Mouse (Mus musculus): Measurements from ENCODE around the gene Zmym3. TPM values are rescaled to one million over a fixed set of nuclear protein-coding genes. Genes with fewer than 3 reads are reported as not detected.

Gene Zmym3
- total RNA-seq, 2 experiments from 2014 or later = 142 to 174 TPM

GRCm38 (mm10) chrX:101418946-101419724 is 1.5 kb downstream of the Zmym3 start:
- peak; percentile 43 for TF ChIP-seq CTCF (IDR thresholded peaks at IDR 0.05)
- Histone ChIP-seq H3K27ac (peak overlapping the region; percentile 91), H3K4me3 (peak overlapping the region; percentile 59)
- intact Hi-C loops (cut with DNase I) = loop anchor here (1.0 to 5.0 kb wide), 4 partner anchors 10 to 287 kb away; partner anchors contain the start of genes Nono and Taf1
- DNase-seq (ENCODE audit: extremely low spot score in 1 of 2, low spot score in 2 of 2) = peak; percentile 31 to 46

DNA sequence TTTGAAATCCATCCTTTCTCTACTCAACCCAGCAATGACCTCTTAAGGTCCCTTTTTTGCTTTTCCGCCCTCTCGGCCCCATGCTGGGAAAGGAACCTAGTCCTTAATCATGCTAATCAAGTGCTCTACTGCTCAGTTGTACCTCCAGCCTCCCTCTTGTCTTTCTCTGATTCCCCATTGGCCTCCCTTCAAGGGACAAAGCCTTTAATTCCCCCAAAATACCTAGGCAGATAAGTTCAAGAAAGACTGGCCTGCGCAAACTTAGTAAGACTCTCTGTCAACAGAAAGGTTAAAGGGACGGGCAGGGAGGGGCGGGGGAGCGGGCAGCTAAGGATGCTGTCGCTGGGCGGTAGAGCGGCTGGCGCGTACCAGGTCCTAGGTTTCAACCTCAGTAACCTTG is 24.2 kb downstream of the Zmym3 start:
- DNase-seq (ENCODE audit: extremely low spot score in 1 of 2, low spot score in 2 of 2) = no peak
- no peak for TF ChIP-seq CTCF (IDR thresholded peaks at IDR 0.05)
- Histone ChIP-seq H3K4me3 (no peak overlapping the region), H3K27ac (no peak overlapping the region)
- intact Hi-C loops (cut with DNase I) = no loop called here

- H3K4me3 ChIP-seq = no peak overlapping the region
- no peak for DNase-seq (ENCODE audit: extremely low spot score in 1 of 2, low spot score in 2 of 2)
- no peak for TF ChIP-seq CTCF (IDR thresholded peaks at IDR 0.05)
- intact Hi-C loops (cut with DNase I) = no loop called here
- no peak overlapping the region for H3K27ac ChIP-seq
These were observed 26.3 kb downstream of the Zmym3 start for GRCm38 (mm10) chrX:101394341-101394740.

- Histone ChIP-seq H3K27ac (no peak overlapping the region), H3K4me3 (no peak overlapping the region)
- intact Hi-C loops (cut with DNase I) = no loop called here
- no peak for DNase-seq (ENCODE audit: extremely low spot score in 1 of 2, low spot score in 2 of 2)
- TF ChIP-seq CTCF (IDR thresholded peaks at IDR 0.05) = no peak
These were observed 31.6 kb downstream of the Zmym3 start for GRCm38 (mm10) chrX:101388866-101389537.

DNA sequence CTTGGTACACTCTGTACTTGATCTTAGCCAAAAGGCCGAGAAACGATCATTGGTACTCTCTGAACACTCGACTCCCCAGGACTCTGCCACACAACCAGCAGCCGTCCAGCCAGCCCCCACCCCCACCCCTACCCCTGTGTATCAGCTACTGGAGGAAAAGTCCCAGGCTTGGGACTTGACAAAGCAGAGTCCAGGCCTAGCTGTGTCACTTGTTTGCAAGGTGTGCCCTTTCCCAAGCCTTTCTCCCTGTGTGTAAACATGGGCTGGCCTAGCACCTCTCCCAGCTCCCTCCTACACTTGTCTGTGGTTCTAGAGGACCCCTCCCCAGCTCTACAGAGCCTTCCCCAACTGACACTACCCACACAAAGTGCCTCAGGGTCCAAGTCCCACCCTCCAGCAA is 34.4 kb downstream of the Zmym3 start:
- no peak for DNase-seq (ENCODE audit: extremely low spot score in 1 of 2, low spot score in 2 of 2)
- H3K27ac ChIP-seq = no peak overlapping the region
- no peak overlapping the region for H3K4me3 ChIP-seq
- intact Hi-C loops (cut with DNase I) = no loop called here
- TF ChIP-seq CTCF (IDR thresholded peaks at IDR 0.05) = no peak

DNA sequence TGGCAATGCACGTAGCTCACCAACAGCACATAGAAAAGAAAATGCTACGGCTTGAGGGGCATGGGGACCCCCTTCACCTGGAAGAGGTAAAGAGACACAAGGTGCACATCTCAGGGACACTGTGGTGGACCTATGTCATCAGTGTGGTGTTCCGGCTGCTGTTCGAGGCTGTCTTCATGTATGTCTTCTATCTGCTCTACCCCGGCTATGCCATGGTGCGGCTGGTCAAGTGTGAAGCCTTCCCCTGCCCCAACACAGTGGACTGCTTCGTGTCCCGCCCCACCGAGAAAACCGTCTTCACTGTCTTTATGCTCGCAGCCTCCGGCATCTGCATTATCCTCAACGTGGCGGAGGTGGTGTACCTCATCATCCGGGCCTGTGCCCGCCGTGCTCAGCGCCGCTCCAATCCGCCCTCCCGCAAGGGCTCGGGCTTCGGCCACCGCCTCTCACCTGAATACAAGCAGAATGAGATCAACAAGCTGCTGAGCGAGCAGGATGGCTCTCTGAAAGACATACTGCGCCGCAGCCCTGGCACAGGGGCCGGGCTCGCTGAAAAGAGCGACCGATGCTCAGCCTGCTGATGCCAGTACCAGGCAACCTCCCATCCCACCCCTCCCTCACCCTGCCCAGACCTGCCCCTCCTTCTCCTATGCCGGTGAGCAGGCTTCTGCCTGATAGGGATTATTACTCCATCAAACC is 36.1 kb downstream of the Zmym3 start:
- Histone ChIP-seq H3K27ac (peak overlapping the region; percentile 54; the same call in 1 of the 2 replicates), H3K4me3 (peak overlapping the region; percentile 36)
- intact Hi-C loops (cut with DNase I) = no loop called here
- TF ChIP-seq CTCF (IDR thresholded peaks at IDR 0.05) = no peak
- peak in 1 of 2 experiments; percentile 20 for DNase-seq (ENCODE audit: extremely low spot score in 1 of 2, low spot score in 2 of 2)

- Histone ChIP-seq H3K4me3 (no peak overlapping the region), H3K27ac (no peak overlapping the region)
- intact Hi-C loops (cut with DNase I) = no loop called here
- no peak for DNase-seq (ENCODE audit: extremely low spot score in 1 of 2, low spot score in 2 of 2)
- TF ChIP-seq CTCF (IDR thresholded peaks at IDR 0.05) = no peak
These were observed 37.2 kb downstream of the Zmym3 start for GRCm38 (mm10) chrX:101383455-101383854.

- TF ChIP-seq CTCF (IDR thresholded peaks at IDR 0.05) = no peak
- intact Hi-C loops (cut with DNase I) = loop anchor here (1.0 kb wide), 1 partner anchor 44 kb away; no protein-coding TSS in a partner anchor
- no peak for DNase-seq (ENCODE audit: extremely low spot score in 1 of 2, low spot score in 2 of 2)
- H3K4me3 ChIP-seq = no peak overlapping the region
- H3K27ac ChIP-seq = no peak overlapping the region
These were observed 40.9 kb downstream of the Zmym3 start for GRCm38 (mm10) chrX:101379744-101380143.

DNA sequence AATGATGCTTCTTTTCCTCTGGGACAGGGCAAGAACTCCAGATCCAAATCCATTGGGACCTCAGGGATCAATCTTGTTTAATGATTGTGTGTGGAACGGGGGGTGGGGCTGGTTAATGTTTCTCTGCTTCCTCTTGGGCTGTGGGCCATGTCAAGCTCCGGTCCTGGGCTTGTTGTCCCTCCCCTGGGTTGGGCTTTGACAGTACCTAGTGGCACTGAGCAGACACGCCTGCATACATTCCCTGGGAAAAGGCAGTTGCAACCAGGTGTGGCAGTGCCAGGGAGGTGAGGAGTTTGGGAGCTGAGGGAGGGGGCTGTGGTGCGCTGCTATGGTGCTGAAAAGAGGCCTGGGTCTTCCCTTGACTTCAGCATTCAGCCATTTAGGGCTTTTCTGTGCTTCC is 43.6 kb downstream of the Zmym3 start:
- intact Hi-C loops (cut with DNase I) = no loop called here

DNA sequence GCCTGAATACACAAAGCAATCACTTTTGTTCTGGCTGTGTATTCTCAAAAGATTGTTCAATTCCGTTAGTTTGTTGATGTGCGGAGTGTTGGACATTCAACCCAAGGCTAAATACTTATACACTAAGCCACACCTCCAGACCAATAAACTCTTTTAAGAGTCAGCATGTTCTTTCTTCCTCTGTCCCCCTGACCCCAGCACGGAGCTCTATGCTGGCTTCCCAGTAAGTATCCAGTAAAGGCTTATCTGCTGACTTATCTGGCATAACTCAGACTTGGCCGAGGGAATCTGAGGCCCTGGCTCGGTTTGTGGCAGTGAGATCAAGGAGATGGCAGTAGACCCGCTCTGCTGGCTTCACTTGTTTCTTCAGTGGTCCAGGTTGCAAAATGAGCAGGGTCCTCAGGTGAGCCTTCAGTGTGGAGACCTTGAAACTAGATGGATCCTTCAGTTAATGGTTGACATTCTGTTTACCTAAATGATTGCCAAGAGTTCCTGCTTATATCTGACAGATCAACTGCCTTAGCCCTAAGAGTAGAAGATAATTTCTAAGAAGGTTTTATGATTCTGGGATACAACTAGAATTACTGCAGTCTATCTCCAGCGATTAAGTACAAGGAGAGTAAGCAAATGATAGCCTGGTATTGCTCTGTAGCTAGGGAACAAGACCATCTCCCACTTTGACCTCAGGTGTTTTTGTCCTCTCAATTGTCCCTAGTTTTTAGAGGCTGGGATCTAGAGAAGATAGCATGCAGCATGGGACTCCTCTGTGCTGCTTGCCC is 44.3 kb downstream of the Zmym3 start, which contains the start of gene Gjb1:
Gjb1 (plus strand) TSS at position 189 of the 779 bp plus-strand sequence.
- Histone ChIP-seq H3K27ac (no peak within 1 kb of the TSS), H3K4me3 (no peak within 1 kb of the TSS)
- intact Hi-C loops (cut with DNase I) = no loop called here
- DNase-seq (ENCODE audit: extremely low spot score in 1 of 2, low spot score in 2 of 2) = no peak
- TF ChIP-seq CTCF (IDR thresholded peaks at IDR 0.05) = no peak

More for the DNA sequence above, 43.6 kb downstream of the Zmym3 start:
- no peak for DNase-seq (ENCODE audit: extremely low spot score in 1 of 2, low spot score in 2 of 2)
- no peak for TF ChIP-seq CTCF (IDR thresholded peaks at IDR 0.05)
- Histone ChIP-seq H3K4me3 (no peak overlapping the region), H3K27ac (no peak overlapping the region)

DNA sequence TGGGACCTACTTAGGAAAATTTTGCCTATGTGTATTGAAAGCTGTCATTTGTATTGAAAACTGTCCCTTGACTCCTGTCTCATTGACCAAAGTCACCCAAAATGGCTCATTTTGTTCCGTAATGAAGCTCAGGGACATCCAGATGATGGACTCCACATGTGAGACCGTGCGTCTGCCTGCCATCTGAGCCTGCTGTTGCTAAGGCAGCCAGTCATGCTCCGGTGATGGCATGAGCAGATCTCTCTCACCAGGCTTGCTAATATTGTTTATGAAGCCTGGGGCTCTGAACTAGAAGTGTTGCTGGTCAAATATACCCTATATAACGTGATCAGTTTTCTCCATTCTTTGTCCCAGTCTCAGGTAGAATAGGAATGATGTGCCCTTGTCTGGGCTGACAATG is 47.7 kb downstream of the Zmym3 start:
- intact Hi-C loops (cut with DNase I) = no loop called here
- DNase-seq (ENCODE audit: extremely low spot score in 1 of 2, low spot score in 2 of 2) = no peak
- no peak for TF ChIP-seq CTCF (IDR thresholded peaks at IDR 0.05)
- Histone ChIP-seq H3K4me3 (no peak overlapping the region), H3K27ac (no peak overlapping the region)
